Mouse (Mus musculus): Measurements from ENCODE around the gene Prkci.

DNA sequence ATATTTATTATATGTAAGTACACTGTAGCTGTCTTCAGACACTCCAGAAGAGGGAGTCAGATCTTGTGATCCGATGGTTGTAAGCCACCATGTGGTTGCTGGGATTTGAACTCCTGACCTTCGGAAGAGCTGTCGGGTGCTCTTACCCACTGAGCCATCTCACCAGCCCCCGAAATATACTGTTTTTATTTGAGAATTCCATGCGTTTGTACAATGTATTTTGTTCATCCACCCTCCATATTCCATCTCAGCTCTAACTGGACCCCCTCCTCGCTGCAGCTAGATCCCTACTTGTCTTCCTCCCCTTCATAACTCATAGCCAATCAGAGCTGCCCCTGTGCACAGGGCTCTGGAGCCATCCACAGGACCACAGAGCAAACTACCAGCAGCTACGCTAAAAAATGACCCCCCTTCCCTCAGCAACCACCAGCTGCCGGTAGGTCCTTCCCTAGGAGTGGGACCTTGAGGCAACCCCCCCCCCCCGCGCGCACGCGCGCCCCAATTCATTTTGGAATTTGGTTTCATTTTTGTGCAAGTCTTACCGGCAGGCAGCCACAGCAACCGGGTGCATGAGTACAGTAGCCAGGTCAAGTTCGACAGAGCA lies 60.6 kb downstream of the Prkci start:
- TF ChIP-seq POLR2A (IDR thresholded peaks at IDR 0.05; ENCODE audit: insufficient read depth, low read length) (no peak), CTCF (IDR thresholded peaks at IDR 0.05; ENCODE audit: low read depth, low read length) (peak; percentile 38)
